Mouse (Mus musculus): Measurements from ENCODE around the gene Krtap19-1. TPM values are rescaled to one million over a fixed set of nuclear protein-coding genes. Genes with fewer than 3 reads are reported as not detected.

Krtap19-1 gene
- not detected for total RNA-seq (2021)
- polyA plus RNA-seq (2012; rRNA removed): not detected in 2 replicates
- long read RNA-seq: 0 reads

DNA sequence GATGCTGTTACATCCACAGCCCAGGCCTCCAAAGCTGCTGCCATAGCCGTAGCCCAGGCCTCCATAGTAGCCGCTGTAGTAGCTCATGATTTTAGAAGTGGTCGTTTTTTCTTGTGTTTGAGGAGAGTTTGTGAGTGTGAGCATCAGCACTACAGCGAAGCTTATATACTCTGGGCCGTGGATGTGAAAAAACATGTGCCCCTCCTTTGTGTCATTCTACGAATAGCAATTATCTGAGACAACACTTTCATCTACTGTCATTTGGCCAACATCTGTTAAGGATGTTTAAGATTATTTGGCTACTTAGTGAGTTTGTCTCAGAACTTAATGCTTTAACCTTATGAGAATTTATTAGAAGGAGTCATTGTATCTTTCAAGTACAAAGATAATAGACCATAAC lies at the start of gene Krtap19-1:
Gene Krtap19-1 (minus strand): TSS at position 101 of the 400 bp plus-strand sequence.
- Histone ChIP-seq H3K4me3 (no peak within 1 kb of the TSS), H3K27me3 (ENCODE audit: control insufficient read depth, insufficient read depth, low read length) (no peaks in the 10 kb centered on the region), H3K36me3 (ENCODE audit: control insufficient read depth, insufficient read depth, low read length) (no peaks in the 10 kb centered on the region), H3K27ac (no peak within 1 kb of the TSS), H3K9ac (ENCODE audit: low read depth, low read length) (no peak within 1 kb of the TSS), H3K79me2 (replicated peaks; ENCODE audit: control insufficient read depth, insufficient read depth, low read length) (no peaks in the 10 kb centered on the region), H3K4me1 (ENCODE audit: control insufficient read depth, insufficient read depth, low read length) (no peaks in the 10 kb centered on the region)
- 81% methylated on average over 6 of the region's 6 CpGs for WGBS
- no peak for TF ChIP-seq CTCF (IDR thresholded peaks at IDR 0.05)
- no peak for TF ChIP-seq POLR2A (IDR thresholded peaks at IDR 0.05; ENCODE audit: insufficient read depth, low read depth, low read length)
- TF ChIP-seq EP300 (IDR thresholded peaks at IDR 0.05; ENCODE audit: insufficient read depth, low read depth, low read length): no peak
- no peak for DNase-seq
- intact Hi-C loops (cut with DNase I): no loop called here

DNA sequence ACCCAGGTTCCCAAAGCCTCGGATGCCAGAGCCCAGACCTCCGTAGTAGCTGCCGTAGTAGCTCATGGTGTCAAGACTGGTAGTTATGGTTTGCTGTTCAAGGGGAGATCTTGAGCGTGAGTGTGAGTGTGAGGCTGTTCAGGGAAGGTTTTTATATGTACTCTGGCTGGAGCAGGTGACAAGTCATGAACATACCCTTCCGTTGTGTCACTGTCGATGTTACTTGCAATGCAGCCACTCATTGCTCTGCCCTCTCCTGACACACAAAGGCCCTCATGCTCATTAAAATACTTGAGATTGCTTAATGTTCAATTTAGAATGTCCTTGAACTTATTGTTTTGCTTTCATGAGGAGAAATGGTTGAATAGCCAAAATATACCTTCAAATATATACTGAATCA lies 27.1 kb upstream of the Krtap19-1 start, which contains the start of gene Krtap19-5:
Gene Krtap19-5 (minus strand): TSS at position 101 of the 400 bp plus-strand sequence.
- 85% methylated on average over 6 of the region's 6 CpGs for WGBS
- intact Hi-C loops (cut with DNase I): no loop called here

DNA sequence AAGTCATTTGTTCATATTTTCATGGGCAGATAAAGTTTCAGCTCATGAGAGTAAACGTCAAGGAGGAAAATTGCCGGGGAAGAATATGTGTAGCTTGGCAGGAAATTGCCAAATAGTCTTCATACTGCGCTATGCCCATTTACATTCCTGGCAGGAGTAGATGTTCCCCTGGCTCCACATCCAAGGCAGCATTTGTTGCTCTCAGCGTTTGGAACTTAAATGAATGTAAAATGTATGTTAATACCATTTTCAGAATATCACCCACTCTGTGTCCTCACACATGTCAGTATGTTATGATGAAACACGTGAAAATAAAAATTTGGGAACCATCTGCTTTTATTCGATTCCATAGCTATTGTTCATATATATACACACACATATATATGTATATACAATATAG lies 17.7 kb upstream of the Krtap19-1 start:
- H3K4me3 ChIP-seq: no peak overlapping the region
- no peak for TF ChIP-seq POLR2A (IDR thresholded peaks at IDR 0.05; ENCODE audit: insufficient read depth, low read depth, low read length)
- TF ChIP-seq CTCF (IDR thresholded peaks at IDR 0.05): no peak
- TF ChIP-seq EP300 (IDR thresholded peaks at IDR 0.05; ENCODE audit: insufficient read depth, low read depth, low read length): no peak
- H3K9ac ChIP-seq (ENCODE audit: low read depth, low read length): no peak overlapping the region
- 77% methylated on average over 6 of the region's 6 CpGs for WGBS
- intact Hi-C loops (cut with DNase I): no loop called here
- H3K27me3 ChIP-seq (ENCODE audit: control insufficient read depth, insufficient read depth, low read length): no peaks in the 10 kb centered on the region
- no peaks in the 10 kb centered on the region for H3K36me3 ChIP-seq (ENCODE audit: control insufficient read depth, insufficient read depth, low read length)
- no peak for DNase-seq
- H3K4me1 ChIP-seq (ENCODE audit: control insufficient read depth, insufficient read depth, low read length): no peaks in the 10 kb centered on the region
- H3K79me2 ChIP-seq (replicated peaks; ENCODE audit: control insufficient read depth, insufficient read depth, low read length): no peaks in the 10 kb centered on the region
- no peak overlapping the region for H3K27ac ChIP-seq

More for the DNA sequence above, 27.1 kb upstream of the Krtap19-1 start, which contains the start of gene Krtap19-5:
- Histone ChIP-seq H3K36me3 (ENCODE audit: control insufficient read depth, insufficient read depth, low read length) (no peaks in the 10 kb centered on the region), H3K79me2 (replicated peaks; ENCODE audit: control insufficient read depth, insufficient read depth, low read length) (no peaks in the 10 kb centered on the region), H3K4me1 (ENCODE audit: control insufficient read depth, insufficient read depth, low read length) (no peaks in the 10 kb centered on the region), H3K9ac (ENCODE audit: low read depth, low read length) (no peak within 1 kb of the TSS), H3K27ac (no peak within 1 kb of the TSS), H3K27me3 (ENCODE audit: control insufficient read depth, insufficient read depth, low read length) (no peaks in the 10 kb centered on the region), H3K4me3 (no peak within 1 kb of the TSS)
- DNase-seq: no peak
- TF ChIP-seq POLR2A (IDR thresholded peaks at IDR 0.05; ENCODE audit: insufficient read depth, low read depth, low read length) (no peak), EP300 (IDR thresholded peaks at IDR 0.05; ENCODE audit: insufficient read depth, low read depth, low read length) (no peak), CTCF (IDR thresholded peaks at IDR 0.05) (no peak)

DNA sequence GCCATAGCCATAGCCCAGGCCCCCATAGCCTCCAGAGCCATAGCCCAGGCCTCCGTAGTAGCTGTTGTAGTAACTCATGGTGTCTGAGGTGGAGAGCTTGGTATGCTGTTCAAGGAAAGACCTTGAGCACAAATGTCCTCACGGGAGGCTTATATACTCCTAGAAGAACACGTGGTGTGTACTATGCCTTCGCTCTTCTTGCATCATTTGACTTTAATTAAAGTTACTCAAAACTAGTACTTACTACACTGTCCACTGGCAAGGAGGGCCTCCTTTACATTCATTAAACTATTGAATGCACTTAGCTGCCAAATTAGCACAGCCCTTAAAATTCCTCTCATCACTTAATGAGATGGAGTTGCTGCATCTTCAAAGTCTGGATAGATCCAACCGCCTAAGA lies 15.8 kb upstream of the Krtap19-1 start, which contains the start of gene Krtap19-4:
Gene Krtap19-4 (minus strand): TSS at position 101 of the 400 bp plus-strand sequence.
- no peak within 1 kb of the TSS for H3K9ac ChIP-seq (ENCODE audit: low read depth, low read length)
- WGBS: 68% methylated on average over 5 of the region's 5 CpGs
- H3K27me3 ChIP-seq (ENCODE audit: control insufficient read depth, insufficient read depth, low read length): no peaks in the 10 kb centered on the region
- DNase-seq: no peak
- H3K4me1 ChIP-seq (ENCODE audit: control insufficient read depth, insufficient read depth, low read length): no peaks in the 10 kb centered on the region
- H3K36me3 ChIP-seq (ENCODE audit: control insufficient read depth, insufficient read depth, low read length): no peaks in the 10 kb centered on the region
- no peaks in the 10 kb centered on the region for H3K79me2 ChIP-seq (replicated peaks; ENCODE audit: control insufficient read depth, insufficient read depth, low read length)
- no peak within 1 kb of the TSS for H3K4me3 ChIP-seq
- intact Hi-C loops (cut with DNase I): no loop called here
- H3K27ac ChIP-seq: no peak within 1 kb of the TSS
- no peak for TF ChIP-seq CTCF (IDR thresholded peaks at IDR 0.05)

DNA sequence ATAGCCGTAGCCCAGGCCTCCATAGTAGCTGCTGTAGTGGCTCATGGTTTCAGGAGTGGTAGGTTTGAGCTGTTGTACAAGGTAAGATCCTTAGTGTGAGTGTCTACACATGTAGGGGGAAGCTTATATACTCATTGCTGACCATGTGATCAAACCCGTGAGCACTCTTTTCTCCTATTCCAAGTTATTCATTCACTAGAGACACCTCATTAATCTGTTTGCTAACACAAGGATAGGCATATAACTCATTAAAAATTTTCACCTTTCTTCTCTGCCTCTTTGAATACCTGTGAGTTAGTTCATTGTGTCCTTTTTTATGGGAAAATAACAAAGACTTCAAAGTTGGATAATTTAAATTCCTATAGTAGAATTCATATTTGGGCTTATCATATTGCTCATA lies 8.7 kb upstream of the Krtap19-1 start, which contains the start of gene Krtap19-3:
Gene Krtap19-3 (minus strand): TSS at position 101 of the 400 bp plus-strand sequence.
- Histone ChIP-seq H3K9ac (ENCODE audit: low read depth, low read length) (no peak within 1 kb of the TSS), H3K36me3 (ENCODE audit: control insufficient read depth, insufficient read depth, low read length) (no peaks in the 10 kb centered on the region), H3K27me3 (ENCODE audit: control insufficient read depth, insufficient read depth, low read length) (no peaks in the 10 kb centered on the region), H3K4me1 (ENCODE audit: control insufficient read depth, insufficient read depth, low read length) (no peaks in the 10 kb centered on the region), H3K4me3 (no peak within 1 kb of the TSS), H3K79me2 (replicated peaks; ENCODE audit: control insufficient read depth, insufficient read depth, low read length) (no peaks in the 10 kb centered on the region), H3K27ac (no peak within 1 kb of the TSS)
- TF ChIP-seq CTCF (IDR thresholded peaks at IDR 0.05) (no peak), POLR2A (IDR thresholded peaks at IDR 0.05; ENCODE audit: insufficient read depth, low read depth, low read length) (no peak), EP300 (IDR thresholded peaks at IDR 0.05; ENCODE audit: insufficient read depth, low read depth, low read length) (no peak)
- 88% methylated on average over 2 of the region's 2 CpGs for WGBS
- intact Hi-C loops (cut with DNase I): no loop called here
- DNase-seq: no peak

DNA sequence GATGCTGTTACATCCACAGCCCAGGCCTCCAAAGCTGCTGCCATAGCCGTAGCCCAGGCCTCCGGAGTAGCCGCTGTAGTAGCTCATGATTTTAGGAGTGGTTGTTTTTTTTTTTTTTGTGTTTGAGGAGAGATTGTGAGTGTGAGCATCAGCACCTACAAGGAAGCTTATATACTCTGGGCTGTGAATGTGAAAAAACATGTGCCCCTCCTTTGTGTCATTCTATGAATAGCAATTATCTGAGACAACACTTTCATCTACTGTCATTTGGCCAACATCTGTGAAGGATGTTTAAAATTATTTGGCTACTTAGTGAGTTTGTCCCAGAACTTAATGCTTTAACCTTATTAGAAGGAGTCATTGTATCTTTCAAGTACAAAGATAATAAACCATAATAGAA lies 5.0 kb upstream of the Krtap19-1 start, which contains the start of gene Krtap19-2:
Gene Krtap19-2 (minus strand): TSS at position 101 of the 400 bp plus-strand sequence.
- Histone ChIP-seq H3K79me2 (replicated peaks; ENCODE audit: control insufficient read depth, insufficient read depth, low read length) (no peaks in the 10 kb centered on the region), H3K27ac (no peak within 1 kb of the TSS), H3K27me3 (ENCODE audit: control insufficient read depth, insufficient read depth, low read length) (no peaks in the 10 kb centered on the region), H3K36me3 (ENCODE audit: control insufficient read depth, insufficient read depth, low read length) (no peaks in the 10 kb centered on the region), H3K4me1 (ENCODE audit: control insufficient read depth, insufficient read depth, low read length) (no peaks in the 10 kb centered on the region), H3K9ac (ENCODE audit: low read depth, low read length) (no peak within 1 kb of the TSS), H3K4me3 (no peak within 1 kb of the TSS)
- 91% methylated on average over 3 of the region's 3 CpGs for WGBS
- TF ChIP-seq CTCF (IDR thresholded peaks at IDR 0.05): no peak
- no peak for TF ChIP-seq EP300 (IDR thresholded peaks at IDR 0.05; ENCODE audit: insufficient read depth, low read depth, low read length)
- TF ChIP-seq POLR2A (IDR thresholded peaks at IDR 0.05; ENCODE audit: insufficient read depth, low read depth, low read length): no peak
- no peak for DNase-seq
- intact Hi-C loops (cut with DNase I): no loop called here
